Mouse (Mus musculus) layer of hippocampus, adult 9-11 months (tissue): ENCODE results near the gene Ripor1.
A peak's percentile ranks its signal among the peaks of the same experiment; 100 is the strongest.

ENCODE experiments used
- DNase-seq: peaks from one replicate; pipeline ENCODE4 v3.0.0; 2022

The Ripor1 gene

DNA sequence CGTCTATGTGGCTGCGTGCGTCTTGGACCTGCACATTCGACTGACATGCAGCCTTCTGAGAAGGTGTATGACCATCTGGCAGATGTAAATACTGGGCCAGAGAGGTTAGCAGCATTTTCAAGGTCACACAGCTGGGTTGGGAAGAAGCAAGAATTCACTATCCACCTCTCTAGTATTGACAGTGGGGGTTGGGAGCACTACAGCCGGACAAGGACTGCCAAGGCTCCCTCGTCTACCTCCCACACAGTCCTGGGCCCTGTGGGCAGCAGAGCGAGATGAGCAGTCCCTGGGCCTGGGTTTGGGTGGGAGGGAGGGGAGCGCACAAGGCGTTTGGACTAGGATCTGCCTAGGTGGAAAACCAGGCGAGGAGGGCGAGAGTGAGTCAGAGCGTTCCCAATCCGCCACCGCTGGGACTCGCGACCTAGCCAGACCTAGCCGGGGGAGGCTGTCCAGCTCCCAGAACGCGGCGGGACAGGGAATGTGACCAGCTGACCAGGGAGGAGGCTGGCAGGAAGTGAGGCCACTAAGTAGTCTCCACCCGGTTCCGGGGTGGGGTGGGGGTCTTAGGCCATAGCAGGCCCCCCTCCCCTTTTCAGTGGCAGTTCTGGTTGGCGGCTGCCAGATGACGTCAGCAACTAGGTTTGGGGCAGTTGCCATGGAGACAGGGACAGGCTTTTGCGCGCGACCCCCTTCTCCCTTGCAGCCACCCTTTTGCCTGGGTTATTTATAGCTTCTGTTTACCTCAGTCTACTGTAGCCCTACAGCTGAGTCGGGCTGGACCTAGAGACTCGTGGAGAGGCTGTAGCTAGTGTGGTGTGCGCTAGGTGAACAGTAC is 1.4 kb downstream of the Ripor1 start:
- DNase-seq, result peak; percentile 88

DNA sequence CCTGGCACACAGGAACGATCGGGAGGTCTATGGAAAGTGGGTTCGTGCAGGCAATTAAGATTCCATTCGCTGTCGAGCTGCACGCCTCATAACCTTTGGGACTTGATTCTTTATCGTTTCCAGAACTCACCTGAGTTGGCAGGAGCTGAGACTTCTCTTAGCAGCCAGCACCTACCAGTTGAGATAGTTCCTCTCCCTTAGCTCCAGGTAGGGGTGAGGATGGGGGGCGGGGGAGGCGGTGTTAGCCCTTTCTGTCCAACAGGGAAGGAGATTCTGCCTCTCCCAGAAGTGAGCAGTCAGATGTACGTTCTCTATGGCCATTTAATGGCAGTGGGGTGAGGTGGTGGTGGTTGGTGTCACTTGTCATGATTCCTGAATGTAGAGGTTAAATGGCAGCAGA is 2.0 kb downstream of the Ripor1 start:
- no peak for DNase-seq

DNA sequence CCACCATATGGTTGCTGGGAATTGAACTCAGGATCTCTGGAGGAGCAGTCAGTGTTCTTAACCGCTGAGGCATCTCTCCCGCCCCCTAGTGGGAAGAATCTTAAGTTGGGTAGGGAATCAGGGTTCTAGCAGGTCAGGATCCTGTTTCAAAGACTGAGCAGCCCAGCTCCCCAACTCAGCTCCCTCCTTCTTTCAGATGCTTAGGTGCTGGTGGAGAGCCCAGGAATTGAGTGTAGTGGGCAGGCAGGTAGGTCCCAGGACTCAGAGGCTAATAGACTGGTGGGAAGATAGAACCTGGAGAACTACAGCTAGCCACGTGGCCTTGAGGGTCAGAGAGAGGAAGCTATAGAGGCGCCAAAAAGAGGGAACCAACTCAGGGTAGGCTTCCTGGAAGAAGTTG is 2.6 kb downstream of the Ripor1 start:
- DNase-seq, result no peak

DNA sequence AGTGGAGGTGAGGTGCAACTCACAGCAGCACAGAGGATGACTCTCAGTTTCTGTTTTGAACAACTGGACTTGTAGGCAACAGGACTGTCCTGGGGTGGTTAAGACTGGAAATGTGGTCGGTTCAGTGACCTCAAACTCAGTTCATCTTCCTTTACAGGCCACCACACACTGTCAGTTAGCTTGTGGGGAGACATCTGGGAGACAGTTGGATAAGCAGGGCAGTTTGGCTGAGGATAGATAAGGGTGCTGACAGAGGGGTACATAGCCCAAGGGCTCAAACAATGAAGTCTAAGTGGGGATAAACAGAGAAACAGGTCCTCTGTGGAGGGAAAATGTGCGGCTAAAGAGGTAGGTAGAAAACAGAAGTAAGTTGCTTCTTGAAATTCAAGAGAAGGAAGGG is 4.3 kb downstream of the Ripor1 start:
- DNase-seq, result no peak

DNA sequence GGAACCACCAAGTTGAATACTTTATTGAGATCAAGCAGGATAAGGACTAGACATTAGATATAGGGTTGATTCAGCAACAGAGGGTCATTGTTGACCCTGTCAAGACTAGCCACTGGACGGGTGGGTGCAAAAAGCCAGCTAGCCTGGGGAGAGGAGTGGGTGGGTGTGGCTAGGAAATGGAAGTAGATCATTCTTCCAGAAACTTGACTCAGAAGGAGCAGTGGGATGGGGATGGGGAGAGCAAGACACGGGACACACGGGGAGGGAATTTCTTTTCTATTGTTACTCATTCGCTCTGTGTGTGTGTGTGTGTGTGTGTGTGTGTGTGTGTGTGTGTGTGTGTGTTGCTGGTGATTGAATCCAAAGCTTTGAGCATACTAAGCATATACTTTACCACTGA is 4.7 kb downstream of the Ripor1 start:
- no peak for DNase-seq

DNA sequence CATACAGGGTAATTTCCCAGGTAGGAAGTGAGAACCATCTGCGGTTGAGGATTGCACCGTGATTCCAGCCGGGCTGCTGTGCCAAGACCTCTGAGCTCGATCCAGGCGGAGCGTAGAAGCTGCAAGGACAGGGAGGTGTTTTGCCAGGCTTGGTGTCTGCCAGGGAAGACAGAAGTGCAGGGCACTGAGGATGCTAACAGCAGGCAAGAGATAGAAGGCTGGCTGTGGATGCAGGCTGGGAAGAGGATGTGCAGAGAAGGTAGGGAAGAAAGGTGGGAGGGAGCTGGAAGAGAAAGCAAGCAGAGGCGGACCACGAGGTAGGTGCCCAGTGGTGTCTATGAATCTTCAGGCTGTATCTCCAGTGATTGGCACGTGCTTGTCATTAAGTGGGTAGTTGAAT is 6.8 kb downstream of the Ripor1 start:
- DNase-seq, result no peak

DNA sequence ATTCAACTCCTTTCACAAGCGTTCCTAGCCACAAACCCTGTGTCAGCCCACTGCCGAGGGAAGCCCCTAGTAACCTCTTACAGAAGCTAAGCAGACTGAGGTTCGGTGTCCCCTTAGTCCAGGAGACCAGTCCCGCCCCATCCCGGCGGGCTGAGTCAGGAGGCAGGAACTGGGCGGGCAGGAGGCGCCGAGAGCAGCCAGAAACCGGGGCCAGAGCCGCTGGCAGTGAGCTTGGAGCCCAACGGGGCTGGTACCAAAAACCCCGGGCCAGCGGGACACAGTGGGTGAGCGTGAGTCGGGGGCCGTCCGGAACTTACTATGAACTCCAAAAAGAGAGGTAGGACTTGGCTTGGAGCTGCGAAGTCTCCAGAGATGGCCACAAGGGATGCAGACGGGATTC is 8.0 kb downstream of the Ripor1 start:
- DNase-seq, result no peak

DNA sequence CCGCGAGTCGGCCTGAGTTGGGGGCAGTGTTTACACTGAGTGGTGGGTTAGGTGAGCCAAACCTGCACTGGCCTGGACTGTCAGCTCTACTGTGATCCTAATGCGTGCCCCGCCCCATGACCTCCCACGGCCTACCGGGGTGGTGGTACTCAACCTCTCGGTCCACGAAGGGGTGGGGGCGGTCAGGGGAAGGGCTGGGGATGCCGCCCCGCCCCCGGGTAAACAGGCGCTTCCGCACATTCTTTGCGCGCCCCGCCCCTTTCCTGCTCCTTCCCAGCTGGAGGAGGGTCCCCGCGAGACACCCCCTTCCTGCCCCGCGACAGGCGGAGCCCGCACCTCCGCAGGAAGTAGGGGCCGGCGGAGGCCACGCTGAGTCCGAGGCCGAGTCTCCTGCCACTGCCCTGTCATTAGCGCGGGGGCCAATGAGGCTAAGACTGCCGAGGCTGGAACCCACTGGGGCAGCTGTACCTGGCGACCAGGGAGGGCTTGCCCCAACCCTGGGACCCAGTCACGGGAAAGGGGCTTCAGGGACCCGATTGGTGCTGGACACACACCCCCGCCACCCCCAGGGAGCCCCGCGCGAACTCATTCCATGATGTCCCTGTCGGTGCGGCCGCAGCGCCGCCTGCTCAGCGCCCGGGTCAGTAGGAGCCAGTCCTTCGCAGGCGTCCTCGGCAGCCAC is 8.9 kb downstream of the Ripor1 start:
- DNase-seq, result no peak

DNA sequence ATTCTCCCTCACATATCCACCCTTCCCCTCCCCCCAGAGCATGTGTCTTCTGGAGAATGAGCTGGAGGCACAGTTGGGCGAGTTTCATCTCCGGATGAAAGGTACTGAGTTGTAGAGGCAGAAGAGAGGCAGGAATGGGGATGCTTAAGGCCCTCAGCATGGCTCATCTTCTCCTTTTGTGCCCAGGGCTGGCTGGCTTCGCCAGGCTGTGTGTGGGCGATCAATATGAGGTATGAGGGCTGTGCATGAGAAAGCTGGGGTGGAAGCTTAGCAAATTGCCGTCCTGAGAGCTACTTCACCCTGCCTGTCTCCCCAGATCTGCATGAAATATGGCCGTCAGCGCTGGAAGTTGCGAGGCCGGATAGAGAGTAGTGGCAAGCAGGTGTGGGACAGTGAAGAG is 10.9 kb downstream of the Ripor1 start:
- peak; percentile 84 for DNase-seq

DNA sequence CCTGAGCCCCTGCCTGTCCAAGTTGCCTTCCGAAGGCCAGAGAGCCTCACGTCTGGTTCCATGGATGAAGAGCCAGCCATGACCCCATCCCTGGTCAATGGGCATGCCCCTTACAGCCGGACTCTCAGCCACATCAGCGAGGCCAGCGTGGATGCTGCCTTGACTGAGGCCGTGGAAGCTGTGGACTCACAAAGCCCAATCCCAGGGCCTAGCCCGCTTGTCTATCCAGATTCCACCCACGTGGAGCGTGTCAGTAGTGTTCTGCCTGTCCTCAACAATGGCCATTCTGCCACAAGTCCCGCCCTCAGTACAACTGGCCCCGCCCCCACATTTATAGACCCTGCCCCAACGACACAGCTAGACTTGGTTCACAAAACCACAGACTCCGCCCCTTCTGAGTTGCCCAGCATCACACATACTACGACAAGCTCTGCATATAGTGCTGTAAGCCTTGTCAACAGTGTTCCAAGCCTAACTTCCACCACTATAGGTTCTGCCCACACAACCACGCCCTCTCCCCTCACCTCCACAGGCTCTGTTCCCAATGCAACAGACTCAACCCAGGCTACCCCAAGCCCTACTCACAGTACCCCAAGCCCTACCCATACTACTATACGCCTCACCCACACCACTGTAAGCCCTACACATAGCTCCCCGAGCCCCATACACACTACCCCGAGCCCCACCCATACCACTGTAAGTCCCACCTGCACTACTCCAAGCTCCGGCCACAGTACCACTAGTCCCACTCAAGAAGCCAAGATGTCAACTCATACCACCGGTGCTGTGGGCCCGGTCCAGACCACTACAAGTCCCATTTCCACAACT is 12.6 kb downstream of the Ripor1 start:
- no peak for DNase-seq

DNA sequence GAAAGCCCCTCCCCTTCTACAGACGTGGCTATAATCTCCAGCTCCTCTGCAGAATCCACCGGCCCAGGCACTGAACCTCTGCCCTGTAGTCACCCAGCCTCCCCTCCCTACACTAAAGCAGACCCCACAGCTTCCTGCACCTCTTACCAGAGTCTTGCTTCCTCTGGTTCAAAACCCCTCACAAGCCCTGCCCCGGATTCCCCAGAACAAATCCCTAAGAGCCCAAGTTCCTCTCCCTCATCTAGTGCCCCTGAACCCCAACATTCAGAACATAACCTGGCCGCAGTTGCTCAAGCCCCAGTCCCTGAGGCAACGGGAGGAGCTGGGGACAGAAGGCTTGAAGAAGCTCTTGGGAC is 13.2 kb downstream of the Ripor1 start:
- DNase-seq, result no peak

DNA sequence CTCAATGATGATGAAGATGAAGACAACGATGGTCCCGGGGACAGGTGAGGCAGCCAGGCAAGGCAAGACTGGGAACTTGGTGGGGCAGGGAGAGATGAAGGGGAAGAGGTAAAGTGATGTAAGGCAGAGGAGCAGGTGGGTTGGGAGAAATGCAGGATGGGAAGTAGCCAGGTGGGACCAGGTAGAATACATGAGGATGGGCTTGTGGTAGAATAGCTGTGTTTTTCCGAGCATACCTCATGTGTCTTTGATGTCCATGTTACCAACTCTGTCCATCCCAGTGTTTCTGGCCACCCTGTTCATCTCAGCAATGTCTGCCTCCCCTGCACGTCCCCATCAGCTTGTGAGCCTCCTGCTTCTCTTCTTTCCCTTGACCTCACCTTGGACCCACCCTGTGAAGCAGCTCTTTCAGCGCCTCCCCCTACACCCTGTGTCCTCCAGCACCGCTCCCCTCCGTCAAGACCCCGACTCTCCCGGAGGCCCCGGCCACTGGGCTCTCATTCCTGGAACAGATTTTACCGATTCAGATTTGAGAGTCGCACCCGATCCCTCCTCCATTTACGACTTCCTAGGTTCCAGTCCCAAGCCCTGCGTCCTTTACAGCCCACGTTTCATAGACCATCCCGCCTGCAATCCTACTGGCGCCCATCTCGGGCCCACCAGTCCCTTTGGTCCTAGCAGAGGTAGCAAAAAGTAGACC is 14.0 kb downstream of the Ripor1 start:
- no peak for DNase-seq

DNA sequence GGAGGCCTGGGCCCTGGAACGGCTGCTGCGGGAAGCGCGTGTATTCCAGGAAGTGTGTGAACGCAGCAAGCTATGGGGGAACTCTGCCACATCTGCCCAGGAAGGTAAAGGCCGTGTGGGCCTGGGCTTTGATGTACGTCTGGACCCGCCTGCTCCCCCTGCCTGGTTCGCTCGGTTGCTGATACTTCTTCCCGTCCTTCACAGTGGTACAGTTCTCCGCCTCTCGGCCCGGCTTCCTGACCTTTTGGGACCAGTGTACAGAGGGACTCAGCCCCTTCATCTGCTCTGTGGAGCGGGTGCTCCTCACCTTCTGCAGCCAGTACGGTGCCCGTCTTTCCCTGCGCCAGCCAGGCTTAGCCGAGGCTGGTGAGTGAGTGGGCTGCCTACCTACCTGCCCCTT is 15.2 kb downstream of the Ripor1 start:
- no peak for DNase-seq

DNA sequence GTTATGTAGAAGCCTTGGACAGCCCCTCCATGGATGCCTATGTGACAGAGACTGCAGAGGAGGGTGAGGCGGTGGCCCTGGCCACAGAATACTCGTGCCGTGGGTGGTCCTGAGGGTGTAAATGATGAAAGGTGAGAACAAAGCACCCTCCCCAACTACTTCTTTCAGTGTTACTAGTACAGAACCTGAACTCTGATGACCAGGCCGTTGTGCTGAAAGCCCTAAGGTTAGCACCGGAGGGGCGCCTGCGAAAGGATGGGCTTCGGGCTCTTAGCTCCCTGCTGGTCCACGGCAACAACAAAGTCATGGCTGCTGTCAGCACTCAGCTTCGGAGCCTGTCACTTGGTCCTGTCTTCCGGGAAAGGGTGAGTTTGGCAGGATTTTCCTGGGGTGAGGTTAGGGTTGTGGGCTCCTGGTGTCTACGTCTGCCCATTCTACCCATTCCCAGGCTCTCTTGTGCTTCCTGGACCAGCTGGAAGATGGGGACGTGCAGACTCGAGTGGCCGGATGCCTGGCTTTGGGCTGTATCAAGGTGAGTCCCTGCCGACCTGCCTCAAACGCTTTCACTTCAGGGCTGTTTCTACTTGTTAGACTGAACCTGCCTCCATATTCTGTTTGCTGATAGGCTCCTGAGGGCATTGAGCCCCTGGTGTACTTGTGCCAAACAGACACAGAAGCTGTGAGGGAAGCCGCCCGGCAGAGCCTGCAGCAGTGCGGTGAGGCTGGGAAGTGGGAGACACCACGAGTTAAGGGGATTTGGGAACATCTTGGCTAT is 16.1 kb downstream of the Ripor1 start:
- no peak for DNase-seq

DNA sequence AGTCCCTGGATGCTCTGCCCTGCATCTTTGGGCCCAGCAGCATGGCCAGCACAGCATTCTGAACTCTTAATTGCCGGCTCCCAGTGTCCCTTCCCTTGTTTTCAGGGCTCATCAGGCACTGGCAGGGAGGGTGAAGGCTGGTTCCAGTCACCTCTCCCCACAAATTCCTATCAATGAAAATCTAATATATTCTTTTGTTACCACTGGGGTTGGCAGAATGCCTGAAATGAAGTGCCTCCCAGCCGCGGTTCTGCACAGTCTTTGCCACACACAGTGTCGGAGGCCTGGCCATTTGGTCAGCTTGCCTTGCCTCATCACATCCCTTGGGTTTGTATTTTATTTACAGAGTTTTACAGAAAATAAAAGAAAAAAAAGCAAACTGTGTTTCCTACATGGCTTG is 16.8 kb downstream of the Ripor1 start:
- DNase-seq, result no peak

DNA sequence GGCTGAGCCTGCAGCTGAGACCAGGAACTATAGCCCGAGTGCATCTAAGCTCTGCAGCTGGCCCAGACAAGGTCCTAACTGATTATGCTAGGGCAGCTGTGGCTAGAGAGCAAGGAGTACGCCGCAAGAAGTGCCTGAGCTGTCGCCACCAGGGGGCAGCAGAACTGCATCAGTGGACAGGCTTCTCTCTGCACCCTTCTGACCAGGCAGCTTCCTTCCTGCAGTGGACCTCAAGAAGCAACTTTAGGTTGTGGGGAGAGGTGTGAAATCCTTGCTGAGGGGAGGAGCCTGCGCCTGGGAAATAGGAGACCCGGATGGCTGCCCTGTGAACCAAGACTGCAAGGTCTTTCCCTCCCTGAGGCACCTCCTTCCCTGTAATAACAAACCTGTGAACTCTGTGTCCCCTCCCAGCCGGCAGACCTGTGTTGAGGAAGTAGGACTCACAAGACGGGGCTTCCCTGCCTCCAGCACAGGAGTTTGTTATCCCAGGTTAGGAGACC is 17.4 kb downstream of the Ripor1 start:
- peak; percentile 92 for DNase-seq

DNA sequence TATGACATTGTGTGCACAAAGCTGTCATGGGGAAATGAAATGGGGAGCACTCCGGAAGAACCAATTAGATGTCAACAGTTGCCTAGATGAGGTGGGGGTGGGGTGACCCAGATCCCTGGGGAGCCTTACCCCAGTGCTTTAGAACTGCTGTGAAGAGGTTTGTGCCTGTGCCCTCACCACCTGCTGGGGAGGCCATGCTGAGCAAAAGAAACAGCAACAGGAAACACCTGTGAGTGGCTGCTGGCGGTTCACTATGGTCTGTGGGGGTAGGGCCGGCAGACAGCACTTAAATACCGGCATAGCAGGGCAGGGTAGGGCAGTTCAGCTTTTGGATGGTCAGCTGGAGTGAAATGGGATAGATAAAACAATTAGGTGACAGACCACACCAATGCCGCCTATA is 18.1 kb downstream of the Ripor1 start:
- DNase-seq, result no peak

DNA sequence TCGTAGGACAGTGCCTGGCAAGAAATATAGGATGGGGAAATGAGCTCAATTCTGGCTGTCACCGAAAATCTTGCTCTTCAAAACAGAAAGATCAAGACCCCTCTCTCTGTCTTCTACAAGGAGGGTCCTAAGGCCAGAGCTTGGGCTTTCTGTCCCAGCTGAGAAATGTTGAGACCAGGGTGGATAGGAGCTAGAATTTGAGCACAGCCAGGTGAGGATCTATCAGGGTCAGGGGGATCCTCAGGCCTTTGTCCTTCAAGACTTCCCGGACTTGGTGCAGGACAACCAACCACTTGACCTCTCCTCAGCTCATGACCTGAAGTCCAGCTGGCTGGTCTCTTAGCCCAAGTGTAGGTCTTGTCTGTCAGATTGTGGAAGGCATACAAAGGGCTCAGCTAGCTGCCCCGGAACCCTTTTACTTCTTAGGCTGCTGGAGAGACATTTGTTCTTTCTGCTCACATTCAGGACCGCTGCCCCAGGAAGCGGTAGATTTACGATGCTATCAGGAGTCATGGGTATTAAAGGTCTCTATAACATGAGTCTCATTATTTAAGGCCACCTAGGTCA is 18.7 kb downstream of the Ripor1 start:
- no peak for DNase-seq

DNA sequence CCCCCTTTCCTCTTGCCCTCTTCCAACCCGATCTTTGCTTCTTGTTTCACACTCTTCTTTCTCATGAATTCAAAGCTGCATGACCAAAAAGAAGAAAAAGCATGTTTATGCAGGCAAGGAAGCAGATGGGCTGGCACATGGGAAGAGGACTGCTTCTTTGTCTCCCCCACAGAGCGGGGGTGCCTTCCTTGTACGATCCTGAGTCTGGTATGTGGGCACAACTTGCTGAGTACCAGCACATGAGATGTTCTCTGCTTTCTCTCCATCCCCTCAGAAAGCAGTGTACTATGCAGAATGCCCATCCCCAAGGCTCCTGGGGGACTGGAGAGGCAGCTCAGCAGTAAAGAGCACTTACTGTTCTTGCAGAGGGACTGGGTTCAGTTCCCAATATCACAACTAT is 19.3 kb downstream of the Ripor1 start:
- DNase-seq, result peak; percentile 91

DNA sequence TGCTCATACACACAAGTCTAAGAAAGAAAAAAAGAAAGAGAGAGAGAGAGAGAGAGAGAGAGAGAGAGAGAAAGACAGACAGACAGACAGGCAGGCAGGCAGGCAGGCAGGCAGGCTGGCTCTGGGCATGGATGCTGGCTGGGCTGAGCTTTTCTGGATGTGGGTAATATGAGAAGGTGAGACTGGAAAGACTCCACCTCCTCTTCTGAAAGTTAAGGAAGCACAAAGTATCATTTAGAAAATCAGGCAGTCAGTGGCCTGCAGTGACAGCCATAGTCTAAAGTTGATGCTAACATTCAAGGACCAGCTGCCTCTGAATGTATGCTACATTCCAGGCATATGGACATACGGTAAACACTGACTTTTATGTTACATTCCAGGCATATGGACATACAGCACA is 19.8 kb downstream of the Ripor1 start:
- no peak for DNase-seq

DNA sequence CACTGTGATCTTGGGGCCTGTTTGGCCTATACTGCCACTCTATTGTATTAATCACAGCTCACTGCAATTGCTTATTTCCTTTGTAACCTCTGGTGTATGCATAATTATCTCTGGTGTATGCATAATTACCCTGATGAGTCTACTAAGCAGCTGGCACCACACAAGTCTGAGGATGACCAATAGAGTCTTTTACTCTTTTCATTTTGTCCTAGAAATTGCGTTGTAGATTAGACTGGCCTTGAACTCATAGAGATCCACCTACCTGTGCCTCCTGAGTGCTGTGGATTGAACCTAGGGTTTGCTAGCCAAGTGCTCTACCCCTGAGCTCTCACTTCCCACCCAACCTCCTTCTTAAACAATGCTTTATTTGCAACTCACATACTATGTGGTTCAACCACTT is 21.0 kb downstream of the Ripor1 start:
- no peak for DNase-seq

DNA sequence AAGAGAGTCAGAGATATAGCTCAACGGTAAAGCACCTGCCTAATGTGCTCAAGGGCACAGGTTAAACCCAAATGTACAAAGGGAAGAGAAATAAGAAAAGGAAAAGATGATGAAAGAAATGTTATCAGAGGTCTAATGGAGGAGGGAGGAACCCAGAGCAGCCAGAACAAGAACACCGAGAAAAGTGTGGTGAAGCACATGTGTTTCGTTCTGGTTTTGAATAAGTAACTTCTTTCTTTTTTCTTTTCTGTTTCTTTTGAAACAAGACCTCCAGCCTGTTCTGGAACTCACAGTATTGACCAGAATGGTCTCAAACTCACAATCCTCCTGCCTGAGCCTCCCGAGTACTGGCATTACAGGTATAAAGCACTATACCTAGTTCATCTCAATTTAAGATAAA is 24.3 kb downstream of the Ripor1 start:
- DNase-seq, result no peak
